Mouse (Mus musculus): Measurements from ENCODE around the gene Cables2. TPM values are rescaled to one million over a fixed set of nuclear protein-coding genes. Genes with fewer than 3 reads are reported as not detected.

Cables2 gene
- polyA plus RNA-seq, 1 experiment from 2014 or later = 2.8 TPM

DNA sequence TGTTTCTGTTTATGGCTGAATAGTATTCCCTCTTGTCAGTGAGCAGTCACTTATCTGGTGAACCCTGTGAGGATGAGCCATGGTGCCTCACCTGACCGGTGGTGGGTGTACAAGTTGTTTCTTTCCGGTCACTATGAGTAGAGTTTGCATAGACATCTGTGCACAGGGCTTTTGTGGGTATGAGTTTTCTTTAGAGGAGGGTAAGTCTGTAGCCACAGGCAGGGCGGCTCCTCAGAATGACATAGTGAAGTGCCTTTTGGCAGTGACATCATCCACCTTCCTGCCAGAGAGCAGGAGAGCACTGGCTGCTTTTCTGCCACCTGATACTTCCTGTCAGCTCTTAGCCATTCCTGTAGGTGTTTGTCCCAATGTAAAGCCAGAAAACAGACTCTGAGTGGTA lies 32.2 kb upstream of the Cables2 start:
- WGBS = 83% methylated on average over 3 of the region's 3 CpGs
- ATAC-seq = no peak
- H3K9ac ChIP-seq (ENCODE audit: low read depth, low read length) = no peak overlapping the region

DNA sequence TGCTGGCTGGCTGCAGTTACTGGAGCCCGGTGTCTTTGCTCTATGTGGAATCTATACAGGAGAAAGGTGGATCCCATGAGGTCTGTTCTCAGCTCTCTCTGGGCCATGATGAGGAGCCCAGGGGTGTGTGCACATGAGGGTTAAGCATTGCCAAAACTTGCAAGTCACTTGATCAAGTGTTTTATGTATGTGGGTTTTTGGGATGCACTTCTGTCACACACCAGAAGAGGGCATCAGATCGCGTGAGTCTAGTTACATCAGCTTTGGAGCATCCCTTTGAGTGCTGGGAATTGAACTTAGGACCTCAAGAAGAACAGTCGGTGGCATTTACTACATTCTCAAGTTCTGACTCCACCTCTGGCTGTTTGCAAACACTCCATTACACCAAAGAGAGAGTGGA lies 31.3 kb upstream of the Cables2 start:
- H3K4me2 ChIP-seq (ENCODE audit: low read depth, low read length) = no peak overlapping the region
- H3K4me1 ChIP-seq (ENCODE audit: control insufficient read depth, insufficient read depth, low read length) = peaks cover 17% of the 10 kb centered on the region
- ATAC-seq = no peak
- no peaks in the 10 kb centered on the region for H3K9me3 ChIP-seq (ENCODE audit: control insufficient read depth, low read length)
- H3K36me3 ChIP-seq (ENCODE audit: control insufficient read depth, insufficient read depth, low read length) = no peaks in the 10 kb centered on the region
- WGBS = 66% methylated on average over 4 of the region's 4 CpGs
- H3K27ac ChIP-seq (ENCODE audit: low read length) = no peak overlapping the region
- no peaks in the 10 kb centered on the region for H3K27me3 ChIP-seq (replicated peaks; ENCODE audit: control insufficient read depth, insufficient read depth, low read length)
- H3K4me3 ChIP-seq (ENCODE audit: low read length) = no peak overlapping the region
- H3K9ac ChIP-seq (ENCODE audit: low read depth, low read length) = no peak overlapping the region

More for the DNA sequence above, 32.2 kb upstream of the Cables2 start:
- no peaks in the 10 kb centered on the region for H3K9me3 ChIP-seq (ENCODE audit: control insufficient read depth, low read length)
- H3K4me1 ChIP-seq (ENCODE audit: control insufficient read depth, insufficient read depth, low read length) = peaks cover 13% of the 10 kb centered on the region
- no peak overlapping the region for H3K4me3 ChIP-seq (ENCODE audit: low read length)
- H3K4me2 ChIP-seq (ENCODE audit: low read depth, low read length) = no peak overlapping the region
- H3K27me3 ChIP-seq (replicated peaks; ENCODE audit: control insufficient read depth, insufficient read depth, low read length) = no peaks in the 10 kb centered on the region
- no peaks in the 10 kb centered on the region for H3K36me3 ChIP-seq (ENCODE audit: control insufficient read depth, insufficient read depth, low read length)
- no peak overlapping the region for H3K27ac ChIP-seq (ENCODE audit: low read length)

DNA sequence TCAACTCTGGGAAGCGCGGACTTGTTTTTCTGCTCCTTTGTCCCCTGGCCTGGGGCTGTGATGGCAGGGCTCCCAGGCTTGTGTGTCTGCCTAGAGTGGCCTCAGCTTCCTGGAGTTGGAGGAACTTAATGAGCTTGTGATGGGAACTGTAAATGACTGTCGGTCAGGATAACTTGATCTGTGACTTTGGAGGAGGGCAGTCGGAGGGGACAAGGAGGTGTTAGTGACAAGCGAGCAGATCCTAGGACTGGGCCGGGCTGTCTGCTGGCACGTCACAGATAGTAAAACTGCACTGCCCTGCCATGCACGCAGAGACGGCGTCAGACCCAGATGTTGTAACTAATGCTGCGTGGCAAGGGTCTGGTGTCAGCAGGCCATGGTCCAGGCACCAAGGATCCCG lies 30.2 kb upstream of the Cables2 start:
- H3K4me2 ChIP-seq (ENCODE audit: low read depth, low read length) = no peak overlapping the region
- H3K4me3 ChIP-seq (ENCODE audit: low read length) = no peak overlapping the region
- no peak overlapping the region for H3K9ac ChIP-seq (ENCODE audit: low read depth, low read length)
- 73% methylated on average over 12 of the region's 12 CpGs for WGBS
- ATAC-seq = no peak
- H3K36me3 ChIP-seq (ENCODE audit: control insufficient read depth, insufficient read depth, low read length) = no peaks in the 10 kb centered on the region
- H3K4me1 ChIP-seq (ENCODE audit: control insufficient read depth, insufficient read depth, low read length) = peaks cover 24% of the 10 kb centered on the region
- no peaks in the 10 kb centered on the region for H3K27me3 ChIP-seq (replicated peaks; ENCODE audit: control insufficient read depth, insufficient read depth, low read length)
- H3K27ac ChIP-seq (ENCODE audit: low read length) = no peak overlapping the region
- H3K9me3 ChIP-seq (ENCODE audit: control insufficient read depth, low read length) = no peaks in the 10 kb centered on the region

DNA sequence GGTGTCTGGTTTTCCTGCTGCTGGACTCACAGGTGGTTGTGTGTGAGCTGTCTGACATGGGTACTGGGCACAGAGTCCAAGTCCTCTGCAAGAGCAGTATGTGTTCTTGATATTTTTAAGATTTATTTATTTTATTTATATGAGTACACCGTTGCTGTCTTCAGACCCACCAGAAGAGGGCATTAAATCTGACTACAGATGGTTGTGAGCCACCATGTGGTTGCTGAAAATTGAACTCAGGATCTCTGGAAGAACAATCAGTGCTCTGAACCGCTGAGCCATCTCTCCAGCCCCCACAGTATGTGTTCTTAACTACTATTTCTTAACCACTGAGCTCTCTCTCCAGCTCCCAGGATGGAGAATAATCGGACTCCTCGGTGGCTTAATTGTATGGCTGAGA lies 28.9 kb upstream of the Cables2 start:
- Histone ChIP-seq H3K9me3 (ENCODE audit: control insufficient read depth, low read length) (no peaks in the 10 kb centered on the region), H3K9ac (ENCODE audit: low read depth, low read length) (no peak overlapping the region), H3K4me2 (ENCODE audit: low read depth, low read length) (no peak overlapping the region), H3K27ac (ENCODE audit: low read length) (no peak overlapping the region), H3K4me3 (ENCODE audit: low read length) (no peak overlapping the region), H3K4me1 (ENCODE audit: control insufficient read depth, insufficient read depth, low read length) (peaks cover 25% of the 10 kb centered on the region), H3K27me3 (replicated peaks; ENCODE audit: control insufficient read depth, insufficient read depth, low read length) (no peaks in the 10 kb centered on the region), H3K36me3 (ENCODE audit: control insufficient read depth, insufficient read depth, low read length) (no peaks in the 10 kb centered on the region)
- WGBS = 75% methylated on average over 4 of the region's 4 CpGs
- ATAC-seq = no peak

DNA sequence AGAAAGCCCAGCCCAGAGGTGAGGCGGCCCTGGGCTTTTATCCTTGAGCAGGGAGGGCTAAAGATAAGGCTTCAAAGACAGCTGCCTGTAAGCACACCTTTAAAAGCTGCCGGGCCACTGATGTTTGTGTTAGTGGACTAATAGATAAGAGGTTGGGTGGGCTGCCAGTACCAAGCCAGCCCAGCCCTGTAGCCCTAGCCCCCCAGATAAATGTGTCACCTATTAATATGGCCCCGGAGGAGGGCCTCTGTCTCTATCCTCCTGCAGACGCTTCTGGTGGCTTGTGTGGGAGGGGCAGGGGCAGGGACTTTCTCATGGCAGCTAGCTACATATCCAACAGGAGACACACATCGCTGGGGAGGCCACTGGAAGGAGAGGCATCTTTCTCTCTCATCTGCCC lies 27.5 kb upstream of the Cables2 start:
- Histone ChIP-seq H3K9me3 (ENCODE audit: control insufficient read depth, low read length) (no peaks in the 10 kb centered on the region), H3K36me3 (ENCODE audit: control insufficient read depth, insufficient read depth, low read length) (no peaks in the 10 kb centered on the region), H3K4me3 (ENCODE audit: low read length) (no peak overlapping the region), H3K27ac (ENCODE audit: low read length) (peak overlapping the region; percentile 48), H3K27me3 (replicated peaks; ENCODE audit: control insufficient read depth, insufficient read depth, low read length) (no peaks in the 10 kb centered on the region), H3K4me2 (ENCODE audit: low read depth, low read length) (no peak overlapping the region), H3K4me1 (ENCODE audit: control insufficient read depth, insufficient read depth, low read length) (peaks cover 25% of the 10 kb centered on the region), H3K9ac (ENCODE audit: low read depth, low read length) (no peak overlapping the region)
- peak; percentile 83 for ATAC-seq
- WGBS = 13% methylated on average over 5 of the region's 5 CpGs

DNA sequence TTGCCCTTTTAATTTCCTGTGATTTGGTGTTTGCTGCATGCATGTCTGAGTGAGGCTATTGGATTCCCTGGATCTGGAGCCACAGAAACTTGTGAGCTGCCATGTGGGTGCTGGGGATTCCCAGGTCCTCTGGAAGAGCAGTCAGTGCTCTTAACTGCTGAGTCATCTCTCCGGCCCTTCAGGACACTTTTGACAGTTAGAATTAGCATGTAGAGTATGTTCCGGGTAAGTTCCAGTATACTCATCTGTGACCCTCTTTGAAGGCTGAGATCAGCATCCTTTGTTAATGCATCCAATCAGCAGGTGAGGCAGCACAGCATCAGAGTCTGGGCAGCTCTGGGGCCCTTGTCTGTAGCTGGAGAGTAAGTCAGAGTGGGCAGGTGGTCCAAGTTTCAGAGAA lies 27.0 kb upstream of the Cables2 start:
- Histone ChIP-seq H3K9me3 (ENCODE audit: control insufficient read depth, low read length) (no peaks in the 10 kb centered on the region), H3K9ac (ENCODE audit: low read depth, low read length) (no peak overlapping the region), H3K4me1 (ENCODE audit: control insufficient read depth, insufficient read depth, low read length) (peaks cover 25% of the 10 kb centered on the region), H3K4me3 (ENCODE audit: low read length) (no peak overlapping the region), H3K27me3 (replicated peaks; ENCODE audit: control insufficient read depth, insufficient read depth, low read length) (no peaks in the 10 kb centered on the region), H3K36me3 (ENCODE audit: control insufficient read depth, insufficient read depth, low read length) (no peaks in the 10 kb centered on the region), H3K27ac (ENCODE audit: low read length) (peak overlapping the region; percentile 48), H3K4me2 (ENCODE audit: low read depth, low read length) (no peak overlapping the region)
- 44% methylated on average over 2 of the region's 2 CpGs for WGBS
- peak; percentile 45 for ATAC-seq

DNA sequence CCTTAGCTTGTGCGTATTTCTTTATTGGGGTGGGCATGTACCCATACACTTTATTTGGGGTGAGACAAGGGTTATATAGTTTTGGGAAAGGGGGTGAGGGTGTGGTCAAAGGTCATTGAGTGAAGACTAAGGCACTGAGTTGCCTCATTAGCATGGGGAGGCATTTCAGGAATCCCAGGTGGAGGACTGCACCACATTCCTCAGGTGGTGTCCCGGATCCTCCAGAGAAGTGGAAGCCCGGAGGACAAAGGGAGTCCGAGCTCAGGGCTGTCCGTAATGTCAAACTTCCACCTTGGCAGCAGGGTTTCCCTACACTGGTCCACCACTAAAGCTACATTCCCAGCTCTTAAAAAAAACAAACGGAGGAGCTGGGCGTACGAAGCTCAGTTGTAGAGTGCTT lies 19.6 kb upstream of the Cables2 start:
- H3K36me3 ChIP-seq (ENCODE audit: control insufficient read depth, insufficient read depth, low read length) = no peaks in the 10 kb centered on the region
- H3K9ac ChIP-seq (ENCODE audit: low read depth, low read length) = no peak overlapping the region
- WGBS = 64% methylated on average over 8 of the region's 8 CpGs
- no peak overlapping the region for H3K4me2 ChIP-seq (ENCODE audit: low read depth, low read length)
- peaks cover 11% of the 10 kb centered on the region for H3K4me1 ChIP-seq (ENCODE audit: control insufficient read depth, insufficient read depth, low read length)
- H3K27me3 ChIP-seq (replicated peaks; ENCODE audit: control insufficient read depth, insufficient read depth, low read length) = no peaks in the 10 kb centered on the region
- H3K4me3 ChIP-seq (ENCODE audit: low read length) = no peak overlapping the region
- no peak for ATAC-seq
- H3K9me3 ChIP-seq (ENCODE audit: control insufficient read depth, low read length) = no peaks in the 10 kb centered on the region
- H3K27ac ChIP-seq (ENCODE audit: low read length) = no peak overlapping the region

DNA sequence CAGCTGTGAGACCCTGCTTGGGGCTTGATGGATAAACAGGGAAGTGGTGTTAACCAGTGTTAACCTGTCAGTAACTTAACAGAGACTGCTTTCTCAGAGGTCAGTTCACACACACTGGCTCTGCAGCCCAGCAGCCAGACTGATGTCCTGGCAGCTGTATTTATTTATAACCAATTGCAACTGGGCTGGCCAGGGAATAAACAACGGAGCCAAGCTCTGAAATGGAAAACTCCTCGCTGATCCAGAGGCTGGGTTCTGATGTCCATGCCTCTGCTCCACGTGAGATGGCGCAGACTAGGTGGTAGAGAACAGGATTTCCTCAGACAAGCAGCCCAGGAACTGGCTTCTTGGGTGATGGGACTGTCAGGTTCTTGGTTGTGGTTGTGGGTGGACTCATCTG lies 18.7 kb upstream of the Cables2 start:
- Histone ChIP-seq H3K4me3 (ENCODE audit: low read length) (no peak overlapping the region), H3K9ac (ENCODE audit: low read depth, low read length) (peak overlapping the region; percentile 39), H3K9me3 (ENCODE audit: control insufficient read depth, low read length) (no peaks in the 10 kb centered on the region), H3K36me3 (ENCODE audit: control insufficient read depth, insufficient read depth, low read length) (no peaks in the 10 kb centered on the region), H3K4me2 (ENCODE audit: low read depth, low read length) (peak overlapping the region; percentile 13; the same call in 1 of the 2 replicates), H3K27me3 (replicated peaks; ENCODE audit: control insufficient read depth, insufficient read depth, low read length) (no peaks in the 10 kb centered on the region), H3K27ac (ENCODE audit: low read length) (peak overlapping the region; percentile 50), H3K4me1 (ENCODE audit: control insufficient read depth, insufficient read depth, low read length) (peaks cover 11% of the 10 kb centered on the region)
- no peak for ATAC-seq
- WGBS = 40% methylated on average over 4 of the region's 4 CpGs

DNA sequence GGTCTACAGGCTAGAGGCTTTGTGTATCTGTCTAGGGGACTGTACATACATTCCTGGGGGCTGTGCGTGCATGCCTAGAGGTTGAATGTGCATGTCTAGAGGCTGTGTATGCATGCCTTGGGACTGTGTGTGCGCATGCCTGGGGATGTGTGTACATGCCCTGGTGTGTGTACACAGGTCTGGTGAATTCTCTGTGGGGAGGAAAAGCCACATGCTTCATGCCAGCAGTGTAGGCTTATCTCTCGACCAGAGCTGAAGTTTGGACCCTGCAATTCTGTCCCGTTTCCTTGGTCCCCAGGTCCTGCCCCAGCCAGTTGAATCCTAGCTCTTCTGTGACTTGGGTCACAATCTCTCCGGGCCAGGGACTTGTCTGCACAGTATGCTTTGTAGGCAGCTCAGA lies 18.3 kb upstream of the Cables2 start:
- ATAC-seq = peak; percentile 61
- peak overlapping the region; percentile 50 for H3K27ac ChIP-seq (ENCODE audit: low read length)
- peaks cover 11% of the 10 kb centered on the region for H3K4me1 ChIP-seq (ENCODE audit: control insufficient read depth, insufficient read depth, low read length)
- H3K4me2 ChIP-seq (ENCODE audit: low read depth, low read length) = 0 out of 2 replicates have a peak overlapping the region, but pooled peaks have one; percentile 13
- H3K9ac ChIP-seq (ENCODE audit: low read depth, low read length) = peak overlapping the region; percentile 39
- H3K36me3 ChIP-seq (ENCODE audit: control insufficient read depth, insufficient read depth, low read length) = no peaks in the 10 kb centered on the region
- H3K9me3 ChIP-seq (ENCODE audit: control insufficient read depth, low read length) = no peaks in the 10 kb centered on the region
- H3K27me3 ChIP-seq (replicated peaks; ENCODE audit: control insufficient read depth, insufficient read depth, low read length) = no peaks in the 10 kb centered on the region
- 45% methylated on average over 5 of the region's 5 CpGs for WGBS
- no peak overlapping the region for H3K4me3 ChIP-seq (ENCODE audit: low read length)

DNA sequence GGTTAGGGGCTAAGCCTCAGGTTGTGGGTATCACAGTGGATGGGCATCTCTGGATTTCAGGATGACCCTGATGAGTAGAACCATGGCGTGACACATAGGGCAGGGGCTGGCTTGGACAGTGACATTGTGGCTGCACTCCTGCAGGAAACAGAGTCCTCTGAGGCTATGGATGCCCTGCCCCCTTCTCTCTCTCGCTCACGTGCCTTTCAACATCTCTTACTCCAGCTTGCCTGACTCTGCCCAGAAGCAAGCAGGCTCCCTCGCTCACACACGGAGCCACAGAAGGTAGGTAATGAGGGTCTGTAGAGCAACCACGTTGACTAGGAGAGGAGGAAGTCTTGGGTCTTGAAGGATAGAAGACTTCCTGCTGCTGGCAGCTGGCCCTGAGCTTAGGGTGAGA lies 17.2 kb upstream of the Cables2 start:
- Histone ChIP-seq H3K9me3 (ENCODE audit: control insufficient read depth, low read length) (no peaks in the 10 kb centered on the region), H3K4me1 (ENCODE audit: control insufficient read depth, insufficient read depth, low read length) (peaks cover 11% of the 10 kb centered on the region), H3K27me3 (replicated peaks; ENCODE audit: control insufficient read depth, insufficient read depth, low read length) (no peaks in the 10 kb centered on the region), H3K9ac (ENCODE audit: low read depth, low read length) (no peak overlapping the region), H3K36me3 (ENCODE audit: control insufficient read depth, insufficient read depth, low read length) (no peaks in the 10 kb centered on the region), H3K4me3 (ENCODE audit: low read length) (no peak overlapping the region), H3K27ac (ENCODE audit: low read length) (peak overlapping the region; percentile 51; the same call in 1 of the 2 replicates), H3K4me2 (ENCODE audit: low read depth, low read length) (no peak overlapping the region)
- ATAC-seq = no peak
- WGBS = 48% methylated on average over 6 of the region's 6 CpGs
